Mouse (Mus musculus): ENCODE results near the gene Me3.

DNA sequence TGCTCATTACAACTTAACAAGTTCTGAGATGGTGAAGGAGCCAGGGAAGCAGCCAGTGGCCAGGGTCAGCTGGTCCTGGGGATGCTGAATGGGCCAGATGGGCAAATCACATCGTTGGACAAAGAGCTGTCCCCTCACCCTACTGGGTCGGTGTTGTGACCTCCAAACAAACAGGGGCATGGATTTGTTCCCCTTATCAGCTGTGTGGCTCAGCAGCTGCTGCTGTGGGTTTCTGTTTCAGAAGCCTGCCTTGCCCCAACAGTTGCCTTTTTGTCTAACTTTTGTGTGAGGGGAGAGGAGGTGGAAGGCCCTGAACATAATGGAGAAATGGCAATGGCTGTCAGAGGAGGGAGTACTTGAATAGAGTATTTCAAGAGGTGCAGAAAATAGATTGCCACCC, 4.2 kb upstream of the Me3 start:
- TF ChIP-seq CTCF (IDR thresholded peaks at IDR 0.05; ENCODE audit: borderline replicate concordance, control insufficient read depth, extremely low read depth, insufficient read depth, low read length, poor library complexity) (no peak), POLR2A (IDR thresholded peaks at IDR 0.05; ENCODE audit: control insufficient read depth, extremely low read depth, insufficient read depth, low read length, poor library complexity) (no peak)

Measured in thymus, adult 2 months (tissue).